Mouse (Mus musculus) frontal cortex, adult (tissue): ENCODE measurements around the gene Foxo3.
A peak's percentile ranks its signal among the peaks of the same experiment; 100 is the strongest.

ENCODE experiments used
- ATAC-seq: cut with Nextera tagmentation; 2 replicates; pipeline ENCODE4 v1.9.2; 2017; ENCODE audit warnings: mild to moderate bottlenecking, moderate library complexity, mixed read lengths; ENCODE audit not compliant: low TSS enrichment

The Foxo3 gene

DNA sequence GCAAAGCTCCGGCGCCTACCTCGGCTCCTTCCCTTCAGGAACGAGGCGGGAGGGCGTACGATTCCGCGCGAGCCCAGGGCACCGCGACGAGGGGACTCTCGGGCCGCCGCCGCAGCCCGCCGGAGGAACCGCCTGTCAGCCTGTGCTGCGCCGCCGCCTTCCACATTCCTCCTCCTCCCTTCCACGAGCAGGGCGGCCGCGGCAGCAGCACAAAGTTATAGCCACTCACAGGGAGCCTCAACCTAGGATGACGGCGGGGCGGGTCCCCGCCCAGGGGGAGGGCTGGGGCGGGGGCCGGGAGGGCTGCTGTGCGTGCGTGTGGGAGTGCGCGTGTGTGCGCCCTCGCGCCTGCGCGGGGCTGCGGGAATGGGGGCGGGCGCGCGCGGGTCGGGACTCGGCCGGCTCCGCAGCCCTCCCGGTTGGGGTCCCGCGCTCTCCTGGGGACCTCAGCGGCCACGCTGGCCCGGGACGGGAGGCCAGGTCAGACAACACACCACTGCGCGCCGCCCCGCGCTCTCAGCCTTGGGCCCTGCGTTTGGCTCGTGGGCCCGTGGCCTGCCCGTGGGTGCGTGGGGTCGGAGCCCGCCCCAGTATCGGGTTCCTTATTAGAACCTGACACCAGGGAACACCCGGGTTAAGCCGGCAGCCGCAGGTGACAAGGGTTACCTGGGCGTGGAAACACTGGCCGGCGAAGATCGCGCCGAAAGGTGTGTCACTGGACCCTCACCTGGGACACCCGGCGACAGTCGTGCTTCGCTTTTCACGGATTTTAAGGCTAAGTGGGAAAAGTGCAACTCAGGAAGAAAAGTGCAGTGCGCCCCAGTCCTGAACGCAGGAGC is at the start of gene Foxo3:
Gene Foxo3 (minus strand): TSS at position 249 of the 839 bp plus-strand sequence.
- peak; percentile 54 for ATAC-seq

DNA sequence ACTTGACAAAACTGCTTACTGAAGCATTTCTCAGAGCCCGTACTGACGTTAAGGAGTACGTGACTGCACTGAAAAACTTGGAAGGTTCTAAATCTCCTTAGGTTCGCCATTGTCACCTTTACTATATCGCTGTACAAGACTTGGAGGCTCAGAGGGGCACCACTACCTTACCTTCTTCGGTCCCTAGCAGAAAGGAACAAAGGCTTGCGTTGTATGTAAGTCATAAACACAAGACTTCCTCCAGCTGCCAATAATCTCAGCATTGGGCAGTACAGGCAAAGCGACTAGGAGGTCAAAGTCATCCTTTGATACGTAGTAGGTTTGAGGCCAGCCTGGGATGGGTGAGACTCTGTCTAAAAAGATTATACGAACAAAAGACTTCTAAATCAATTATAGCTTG is 48.8 kb upstream of the Foxo3 start:
- no peak for ATAC-seq

DNA sequence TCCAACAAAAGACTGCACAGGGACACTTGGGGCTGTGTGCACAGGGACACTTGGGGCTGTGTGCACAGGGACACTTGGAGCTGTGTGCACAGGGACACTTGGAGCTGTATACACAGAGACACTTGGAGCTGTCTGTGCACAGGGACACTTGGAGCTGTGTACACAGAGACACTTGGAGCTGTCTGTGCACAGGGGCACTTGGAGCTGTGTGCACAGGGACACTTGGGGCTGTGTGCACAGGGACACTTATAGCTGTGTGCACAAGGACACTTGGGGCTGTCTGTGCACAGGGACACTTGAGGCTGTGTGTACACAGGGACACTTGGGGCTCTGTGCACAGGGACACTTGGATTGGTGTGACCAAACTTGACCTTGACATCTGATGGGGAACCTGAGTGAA is 47.4 kb upstream of the Foxo3 start:
- ATAC-seq, result no peak

DNA sequence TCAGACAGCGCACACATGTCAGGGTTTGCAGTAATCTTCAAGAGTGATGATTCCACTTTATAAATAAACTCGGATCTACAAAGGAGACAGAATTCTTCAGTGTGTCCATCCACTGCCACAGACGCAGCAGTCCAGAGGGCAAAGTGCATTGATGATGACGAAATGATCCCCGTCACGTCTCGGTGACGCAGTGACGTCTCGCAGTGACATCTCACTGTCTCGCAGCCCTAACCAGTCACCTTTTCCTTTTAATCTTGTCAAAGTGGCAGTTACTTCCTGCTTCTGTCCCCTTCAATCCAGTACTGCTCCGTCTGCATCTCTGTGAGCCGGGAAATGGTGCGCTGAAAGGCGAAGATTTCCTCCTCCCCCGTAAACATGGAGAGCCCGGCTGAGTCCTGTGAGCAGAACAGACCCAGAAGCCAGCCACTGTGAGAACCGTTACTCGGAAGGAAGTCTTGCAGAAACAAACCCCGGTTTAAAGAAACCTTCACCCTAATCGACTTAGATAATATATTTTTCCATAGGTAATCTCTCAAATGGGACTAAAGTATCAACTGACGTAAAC is 36.7 kb upstream of the Foxo3 start:
- no peak for ATAC-seq

GRCm38 (mm10) chr10:42312557-42312956 is 36.0 kb upstream of the Foxo3 start:
- no peak for ATAC-seq

DNA sequence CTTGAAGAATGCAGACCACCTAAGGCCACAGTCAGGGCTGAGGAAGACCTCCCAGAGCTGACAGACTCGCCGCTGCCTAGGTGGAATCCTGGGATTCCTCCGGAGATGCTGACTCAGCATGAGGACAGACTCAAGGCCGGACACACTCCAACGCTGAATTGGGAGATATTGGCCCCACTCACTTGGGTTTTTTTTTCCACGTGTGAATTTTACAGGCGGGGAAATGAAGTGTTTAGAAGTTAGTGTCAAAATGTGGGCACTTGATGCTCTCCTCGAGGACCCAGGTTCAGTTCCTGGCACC is 32.1 kb upstream of the Foxo3 start:
- peak; percentile 41; the same call in 1 of the 2 replicates for ATAC-seq

GRCm38 (mm10) chr10:42307980-42308686 is 31.6 kb upstream of the Foxo3 start:
- ATAC-seq, result peak; percentile 81

DNA sequence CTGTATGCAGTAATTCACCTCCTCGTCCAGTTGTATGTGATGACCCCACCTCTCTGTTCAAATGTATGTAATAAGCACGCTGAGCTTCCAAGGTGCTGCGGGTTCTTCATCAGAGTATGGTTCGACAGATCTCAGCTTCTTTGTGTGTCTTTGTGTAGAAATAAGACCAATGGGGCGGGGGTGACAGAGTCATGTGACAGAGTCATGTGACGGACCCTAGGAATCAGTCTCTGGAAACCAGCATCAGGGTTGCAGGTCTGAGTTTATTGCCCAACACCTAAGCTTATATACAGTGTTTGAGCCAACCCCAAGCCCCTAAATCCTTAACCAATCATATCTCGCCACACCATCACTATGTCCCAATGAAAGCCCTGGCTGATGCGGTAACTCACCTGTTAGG is 29.9 kb upstream of the Foxo3 start:
- ATAC-seq, result no peak

DNA sequence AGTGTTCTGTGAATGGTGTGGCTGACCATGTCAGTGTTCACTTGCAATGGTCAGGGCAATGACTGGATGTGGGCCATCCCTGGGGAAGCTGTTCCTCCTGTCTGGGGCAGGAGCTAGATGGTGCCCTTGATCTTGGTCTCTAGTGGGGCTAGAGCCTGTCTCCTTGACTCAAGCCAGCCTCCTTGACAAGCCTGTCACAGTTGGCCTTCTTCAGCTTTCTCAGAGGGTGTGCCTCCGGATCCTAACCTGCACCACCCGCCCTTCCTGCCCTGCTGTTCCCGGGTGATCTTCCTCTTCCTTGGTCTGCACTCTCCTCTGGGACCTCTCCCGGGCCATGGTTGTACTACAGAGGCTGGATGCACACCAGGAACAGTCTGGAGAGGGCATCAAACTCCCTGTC is 24.2 kb upstream of the Foxo3 start:
- ATAC-seq, result no peak

GRCm38 (mm10) chr10:42299967-42300366 is 23.4 kb upstream of the Foxo3 start:
- ATAC-seq, result no peak

GRCm38 (mm10) chr10:42299426-42299825 is 22.9 kb upstream of the Foxo3 start:
- ATAC-seq, result no peak

DNA sequence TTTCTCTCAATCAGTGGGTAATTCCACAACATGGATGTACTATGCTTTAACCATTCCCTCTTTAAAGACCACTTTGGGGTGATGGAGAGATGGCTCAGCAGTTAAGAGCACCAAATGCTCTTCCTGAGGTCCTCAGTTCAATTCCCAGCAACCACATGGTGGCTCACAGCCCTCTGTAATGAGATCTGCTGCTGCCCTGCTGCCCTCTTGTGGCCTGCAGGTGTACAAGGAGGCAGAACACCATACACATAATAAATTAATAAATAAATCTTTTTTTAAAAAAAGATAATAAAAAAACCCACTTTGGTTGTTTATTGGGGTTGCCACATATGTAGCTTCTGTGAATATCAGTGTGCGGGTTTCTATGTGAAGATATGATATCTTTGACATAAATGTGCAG is 21.4 kb upstream of the Foxo3 start:
- no peak for ATAC-seq

- ATAC-seq, result no peak
These were observed 20.6 kb upstream of the Foxo3 start for GRCm38 (mm10) chr10:42297109-42297508.

GRCm38 (mm10) chr10:42296559-42296958 is 20.0 kb upstream of the Foxo3 start:
- no peak for ATAC-seq

GRCm38 (mm10) chr10:42295028-42295427 is 18.5 kb upstream of the Foxo3 start:
- ATAC-seq, result peak; percentile 96

DNA sequence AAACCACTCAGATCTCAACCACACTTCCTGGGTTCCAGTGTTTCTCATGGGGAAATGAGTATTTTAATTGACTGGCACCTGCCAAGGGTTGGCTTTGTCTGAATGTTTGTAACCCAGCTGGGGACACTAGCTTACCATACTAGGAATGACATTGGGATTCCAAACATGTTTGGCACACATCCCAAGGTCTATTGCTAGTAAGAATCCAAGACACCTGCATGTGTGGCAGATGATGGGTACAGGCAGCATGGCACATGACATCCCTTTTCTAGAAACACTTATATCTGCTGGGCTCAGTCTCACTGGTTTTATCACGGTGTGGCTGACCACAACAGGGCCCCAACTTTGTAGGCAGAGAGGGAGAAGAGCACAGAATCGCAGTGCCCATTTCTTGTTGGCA is 17.8 kb upstream of the Foxo3 start:
- no peak for ATAC-seq

GRCm38 (mm10) chr10:42293877-42294276 is 17.3 kb upstream of the Foxo3 start:
- ATAC-seq, result no peak

DNA sequence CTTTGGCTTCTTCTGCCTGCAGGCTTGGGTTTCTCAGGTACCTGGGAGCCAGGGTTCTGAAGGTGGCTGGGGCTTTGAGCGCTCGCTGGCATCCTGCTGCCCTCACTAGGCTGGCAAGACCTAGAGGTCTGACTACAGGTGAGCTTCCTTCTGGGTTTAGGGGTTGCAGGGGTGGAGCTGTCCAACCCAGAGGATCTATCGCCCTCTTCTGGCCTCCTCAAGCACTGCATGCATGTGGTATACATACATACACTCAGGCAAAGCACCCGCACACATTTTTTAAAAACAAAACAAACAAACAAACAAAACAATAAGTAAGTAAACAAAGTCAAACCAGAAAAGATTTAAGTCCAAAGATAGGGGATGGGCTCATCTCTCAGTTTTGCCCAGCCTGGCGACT is 14.8 kb upstream of the Foxo3 start:
- ATAC-seq, result no peak

- ATAC-seq, result no peak
These were observed 11.1 kb upstream of the Foxo3 start for GRCm38 (mm10) chr10:42287666-42288065.

DNA sequence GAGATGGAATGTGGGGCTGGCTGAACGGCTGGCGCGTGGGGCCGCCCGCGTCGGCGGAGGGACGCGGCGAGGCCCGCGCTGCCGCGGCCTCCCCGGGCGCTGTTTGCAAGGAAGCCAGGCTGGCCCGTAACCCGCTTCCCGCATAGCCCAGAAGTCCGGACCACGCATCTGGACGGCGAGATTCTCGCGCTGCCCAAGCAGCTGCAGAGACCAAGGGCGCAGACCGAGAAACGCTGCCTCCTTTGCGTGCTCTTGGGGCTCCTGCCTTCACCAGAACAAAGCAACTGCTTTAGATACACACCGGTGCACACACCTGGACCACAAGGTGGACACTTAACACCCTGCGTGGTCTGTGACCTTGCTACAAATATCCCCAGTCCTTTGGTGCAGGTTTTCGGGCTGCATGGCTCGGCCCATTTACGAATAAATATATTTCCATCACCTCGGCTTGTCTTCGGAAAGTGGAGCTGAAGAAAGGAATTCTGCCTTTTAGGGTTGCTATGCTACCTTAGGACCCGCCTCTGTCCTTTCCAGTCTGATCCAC is 1.8 kb upstream of the Foxo3 start:
- no peak for ATAC-seq

DNA sequence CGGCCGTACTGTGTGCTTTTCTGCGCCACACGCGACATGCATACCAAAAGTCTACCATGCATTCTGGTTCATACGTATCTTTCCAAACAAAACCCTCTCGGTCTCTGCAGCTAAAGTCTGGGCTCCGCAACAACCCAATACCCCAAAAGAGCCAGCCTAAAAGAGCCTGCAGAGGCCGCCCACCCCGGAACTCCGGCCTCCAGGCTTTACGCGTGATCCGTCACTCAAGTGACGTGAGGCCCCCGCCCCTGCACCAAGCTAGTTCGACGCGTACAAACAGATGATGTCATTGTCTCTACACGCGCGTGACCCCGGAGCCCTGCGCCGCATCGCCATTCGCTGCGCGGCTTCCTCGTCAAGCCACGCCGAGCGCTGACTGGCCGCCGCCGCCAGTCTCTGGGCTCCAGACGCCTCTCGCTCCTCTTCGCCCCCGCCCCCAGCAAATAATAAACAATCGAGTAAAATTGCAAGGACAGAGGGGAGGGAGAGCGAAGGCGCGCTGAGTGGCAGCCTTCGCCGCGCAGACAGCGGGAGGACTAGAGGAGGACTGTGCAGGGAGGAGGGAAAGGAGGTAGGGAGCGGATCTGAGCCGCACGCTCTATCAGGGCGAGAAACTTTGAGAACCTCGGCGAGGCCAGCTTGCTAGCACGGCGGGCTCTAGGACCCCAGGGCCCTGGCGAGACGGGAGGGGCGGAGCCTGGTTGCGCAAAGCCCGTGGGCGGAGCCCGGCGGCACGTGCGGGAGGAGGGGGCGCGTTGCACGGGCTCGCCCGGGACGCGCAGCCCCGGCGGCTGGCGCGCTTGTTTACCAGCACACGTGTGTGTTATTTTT is 1.1 kb upstream of the Foxo3 start:
- ATAC-seq, result peak; percentile 69
